Mouse (Mus musculus) kidney, adult 8-10 months (tissue): ENCODE results near the gene Evx2.
A peak's percentile ranks its signal among the peaks of the same experiment; 100 is the strongest.

Experiments used
- DNase-seq, 2 experiments: peaks; one replicate each; pipeline ENCODE4 v3.0.0; 2022

Evx2 gene

DNA sequence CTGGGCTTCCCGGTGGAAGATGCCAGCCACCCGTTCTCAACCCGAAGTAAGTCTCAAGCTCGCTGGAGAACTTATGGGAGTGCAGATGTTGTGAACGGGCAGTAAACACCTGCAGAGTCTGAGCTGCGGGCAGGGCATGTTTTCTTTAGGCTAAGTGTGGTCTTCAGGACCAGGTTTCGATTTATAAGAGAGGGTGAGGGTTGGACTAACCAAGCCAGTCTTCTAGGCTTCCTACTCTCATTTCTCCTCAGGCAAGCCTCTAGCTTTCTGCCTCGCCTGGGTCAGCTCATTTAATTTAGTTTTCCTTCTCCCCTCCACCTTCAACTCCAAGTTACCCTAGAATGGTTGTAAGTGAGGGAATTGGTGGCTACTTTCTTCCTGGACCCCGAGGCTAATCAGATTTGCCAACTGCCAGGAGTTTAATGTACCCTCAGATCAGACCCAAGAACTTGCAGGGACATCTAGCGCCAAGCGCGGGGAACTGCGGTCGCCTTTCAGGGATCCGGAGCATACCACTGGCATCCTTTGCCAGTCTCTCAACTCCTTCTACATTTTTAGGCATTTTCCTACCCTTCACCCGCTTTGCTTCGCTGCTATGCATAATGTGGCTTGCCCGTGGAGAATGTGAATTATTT, 4.1 kb upstream of the Evx2 start:
- peak in 1 of 2 experiments; percentile 75 for DNase-seq

DNA sequence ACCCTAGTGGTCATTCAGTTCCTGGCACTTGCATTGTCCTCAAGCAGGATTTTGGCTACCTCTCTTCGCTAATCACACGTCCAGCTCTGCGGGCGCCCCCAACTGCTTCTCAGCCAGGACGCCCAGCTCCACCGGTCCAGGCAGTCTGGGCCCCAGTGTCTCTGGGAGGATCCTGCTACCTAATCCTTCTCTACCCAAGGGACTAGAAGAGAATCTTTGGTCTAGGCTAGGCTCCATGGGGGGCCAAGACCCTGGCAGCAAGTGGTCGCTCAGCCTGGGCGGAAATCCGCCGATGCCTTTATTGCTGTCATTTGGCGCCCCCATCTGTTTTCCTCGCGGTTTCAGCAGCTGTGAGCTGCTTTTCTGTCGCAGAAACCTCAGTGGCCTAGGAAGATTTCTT, 2.3 kb upstream of the Evx2 start:
- no peak for DNase-seq

DNA sequence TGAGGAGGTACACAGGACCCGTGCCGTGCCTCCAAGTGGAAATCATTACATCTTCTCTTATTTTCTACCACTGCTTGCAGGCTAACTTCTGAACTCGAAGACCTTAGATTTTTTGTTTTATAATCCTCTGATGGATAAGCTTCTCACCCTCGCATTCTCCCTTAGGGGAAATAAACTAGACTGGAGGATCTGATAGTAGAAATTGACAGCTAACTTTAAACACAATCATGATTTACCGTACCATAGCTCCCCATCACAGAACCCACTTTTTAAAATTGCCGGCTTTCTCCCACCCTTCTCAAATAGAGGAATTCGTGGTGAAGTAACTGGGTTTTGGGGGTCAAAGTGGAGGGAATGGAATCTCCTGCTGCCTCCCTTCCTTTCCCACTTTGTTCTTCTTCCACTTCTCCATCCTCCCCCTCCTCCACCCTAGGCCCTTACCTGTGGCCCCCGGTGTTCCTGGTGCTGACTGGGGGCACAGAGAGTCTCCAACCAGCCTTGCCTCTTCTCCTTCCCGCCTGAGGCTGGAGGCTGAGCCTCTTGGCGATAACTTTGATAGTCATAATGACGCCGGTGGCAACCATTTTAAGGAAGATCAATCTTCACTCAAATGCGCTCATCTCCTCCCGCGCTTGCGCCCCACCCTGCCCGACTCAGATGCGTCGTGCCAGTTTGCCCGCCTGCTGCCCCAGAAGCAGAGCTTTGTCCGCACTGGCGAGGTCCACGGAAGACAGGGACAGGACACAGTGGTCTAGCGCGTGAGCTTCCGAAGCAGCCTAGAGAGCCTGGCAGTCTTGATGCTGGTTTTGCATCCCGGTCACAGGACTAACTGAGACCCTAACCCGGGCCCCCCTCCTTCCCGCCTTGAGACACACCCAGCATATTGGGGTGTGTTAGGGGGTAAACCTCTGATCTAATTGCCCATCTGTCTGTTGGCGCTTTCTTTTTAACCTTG, 1.3 kb upstream of the Evx2 start:
- no peak for DNase-seq

DNA sequence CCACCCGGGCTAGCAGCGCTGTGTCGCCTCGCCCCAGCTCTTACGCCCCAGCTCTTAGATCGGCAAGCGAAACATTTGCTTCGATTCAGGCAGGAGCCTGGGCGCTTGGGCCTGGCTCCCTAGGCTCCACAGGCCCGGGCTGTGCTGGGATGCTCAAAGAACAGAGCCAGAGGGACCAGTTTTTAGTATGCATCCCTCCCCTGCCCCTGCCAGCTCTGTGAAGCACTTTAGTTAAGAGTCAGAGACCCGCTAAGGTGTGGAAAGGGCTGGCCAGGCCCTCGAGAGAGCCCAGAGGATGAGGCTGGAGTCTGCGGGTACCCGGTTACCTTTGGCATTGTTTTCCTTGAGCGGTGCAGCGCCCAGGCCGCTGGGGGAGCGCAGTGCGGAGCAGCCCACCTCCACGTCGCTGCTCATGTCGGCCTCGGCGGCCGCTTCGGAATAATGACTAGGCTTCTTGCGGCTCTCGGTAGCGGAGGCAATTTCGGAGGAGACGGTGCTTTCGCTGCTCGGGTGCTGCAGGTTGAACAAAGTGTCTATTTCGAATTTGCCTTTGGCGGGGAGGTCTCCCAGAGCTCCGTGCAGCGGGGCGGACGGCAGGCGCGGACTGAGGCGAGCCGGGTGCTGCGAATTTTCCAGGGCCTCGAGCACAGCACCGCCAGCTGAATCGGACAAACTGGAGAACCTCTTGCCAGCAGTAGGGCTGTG, 538 bp downstream of the Evx2 start:
- DNase-seq: no peak

DNA sequence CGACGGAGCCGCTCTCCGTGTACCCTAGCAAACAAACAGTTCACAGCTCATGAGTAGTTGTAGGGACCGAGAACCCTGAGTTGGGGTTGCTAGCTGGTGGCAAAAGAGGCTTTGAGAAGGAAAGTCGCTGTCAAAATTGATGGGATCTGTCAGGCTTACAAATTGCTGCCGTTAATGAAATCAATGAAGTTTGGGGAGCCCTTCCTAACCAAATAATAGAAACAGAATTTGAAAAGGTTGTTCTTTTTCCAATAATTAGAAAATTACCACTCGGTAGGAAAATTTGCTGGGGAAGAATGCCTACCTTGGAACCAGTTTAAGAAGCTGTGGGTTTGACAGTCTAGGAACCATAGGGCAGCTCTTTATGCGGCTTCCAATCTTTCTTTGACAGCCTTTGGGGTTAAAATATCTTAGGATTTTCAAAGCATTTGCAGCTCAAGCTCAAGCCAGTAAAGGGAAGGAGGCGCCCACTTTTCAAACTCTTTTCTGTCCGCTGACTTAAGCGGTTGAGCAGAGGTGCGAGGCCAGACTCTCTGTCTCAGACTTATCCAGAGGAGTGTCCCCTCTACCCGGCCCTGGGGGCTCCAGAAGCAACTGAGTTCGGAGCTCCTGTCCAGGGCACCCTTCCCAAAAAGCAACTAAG, 1.2 kb downstream of the Evx2 start:
- no peak for DNase-seq

DNA sequence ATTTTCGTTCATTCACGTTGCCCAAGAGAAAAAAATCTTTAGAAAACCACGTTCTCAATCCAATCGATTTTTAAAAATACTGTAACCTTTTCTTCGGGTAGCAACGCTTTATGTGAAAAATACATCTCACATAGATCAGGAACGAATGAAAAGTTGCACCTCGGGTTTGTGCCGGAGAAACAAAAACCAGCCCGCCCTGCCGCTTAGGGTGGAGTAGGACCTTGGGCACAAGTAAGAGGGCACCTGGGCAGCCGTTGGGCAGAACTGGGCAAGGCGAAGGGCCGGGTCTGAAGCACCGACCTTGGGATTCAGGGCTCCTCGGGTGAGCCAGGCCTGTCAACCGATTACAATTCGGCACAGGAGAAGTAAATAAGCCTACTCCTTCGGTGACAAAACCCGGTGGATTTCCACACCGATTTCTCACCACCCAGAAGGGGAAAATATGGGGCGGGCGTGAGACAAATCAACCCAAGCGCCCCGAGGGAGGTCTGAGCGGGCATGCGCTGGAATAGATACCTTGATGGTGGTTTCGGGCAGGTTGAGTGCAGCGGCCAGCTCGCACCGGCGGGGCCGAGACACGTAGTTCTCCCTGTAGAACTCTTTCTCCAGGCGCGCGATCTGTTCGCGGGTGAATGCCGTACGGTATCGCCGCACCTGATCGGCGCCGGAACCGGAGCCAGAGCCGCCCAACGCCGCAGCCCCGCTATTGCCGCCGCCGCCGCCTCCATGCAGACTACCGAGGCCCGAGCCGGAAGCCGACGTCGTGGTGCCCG, 1.9 kb downstream of the Evx2 start:
- no peak for DNase-seq

DNA sequence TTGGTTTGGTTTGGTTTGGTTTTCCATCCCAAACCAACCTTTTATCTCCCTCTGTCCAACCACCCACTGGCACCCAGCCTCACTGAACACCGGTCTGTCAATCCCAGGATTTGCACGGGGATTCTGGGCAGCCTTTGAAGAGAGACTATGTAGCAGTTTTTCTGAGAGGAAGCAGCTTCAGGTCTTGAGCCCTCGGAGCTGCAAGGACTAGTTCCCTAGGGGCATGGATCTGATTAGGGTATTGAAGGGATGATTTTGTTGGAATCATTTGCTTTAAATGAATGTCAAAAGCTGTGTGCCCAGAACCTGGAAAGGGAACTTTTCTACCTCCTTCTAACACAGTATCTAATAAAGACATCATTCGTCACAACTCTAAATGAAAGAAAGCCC, 2.7 kb downstream of the Evx2 start:
- DNase-seq: no peak

DNA sequence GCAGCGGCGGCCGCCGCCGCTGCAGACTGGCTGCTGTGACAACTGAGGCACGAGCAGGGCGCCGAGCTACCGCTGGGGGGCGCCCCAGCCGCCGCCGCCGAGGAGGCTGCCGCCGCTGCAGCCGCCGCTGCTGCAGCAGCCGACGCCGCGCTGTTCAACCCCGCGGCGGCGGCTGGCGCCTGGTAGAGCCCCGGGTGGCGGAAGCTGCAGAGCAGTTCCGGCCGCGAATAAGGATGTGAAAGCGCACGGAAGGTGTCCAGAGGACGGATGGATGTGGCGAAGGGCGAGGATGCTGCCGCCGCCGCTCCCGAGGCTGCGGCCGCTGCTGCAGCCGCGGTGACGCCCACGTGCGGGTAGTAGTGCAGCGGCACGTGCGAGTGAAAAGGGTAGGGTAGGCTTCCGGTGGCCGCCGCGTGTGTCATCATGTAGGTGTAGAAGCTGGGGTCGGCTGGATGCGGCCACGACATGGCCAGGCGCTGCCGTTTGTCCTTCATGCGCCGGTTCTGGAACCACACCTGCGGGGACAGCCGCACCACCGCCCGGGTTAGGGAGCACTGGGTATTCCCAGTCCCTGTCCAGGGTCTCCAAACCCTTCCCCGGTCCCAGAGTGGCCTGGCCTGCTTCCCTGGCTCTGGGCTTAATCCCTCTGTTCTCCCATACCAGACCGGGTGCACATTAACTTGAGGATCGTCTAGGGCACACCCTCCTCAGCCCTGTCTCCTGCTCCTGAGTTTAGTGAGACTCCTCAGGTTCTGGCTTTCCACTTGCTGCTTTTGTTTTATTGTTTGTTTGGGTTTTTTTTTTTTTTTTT, 3.3 kb downstream of the Evx2 start:
- DNase-seq: no peak

DNA sequence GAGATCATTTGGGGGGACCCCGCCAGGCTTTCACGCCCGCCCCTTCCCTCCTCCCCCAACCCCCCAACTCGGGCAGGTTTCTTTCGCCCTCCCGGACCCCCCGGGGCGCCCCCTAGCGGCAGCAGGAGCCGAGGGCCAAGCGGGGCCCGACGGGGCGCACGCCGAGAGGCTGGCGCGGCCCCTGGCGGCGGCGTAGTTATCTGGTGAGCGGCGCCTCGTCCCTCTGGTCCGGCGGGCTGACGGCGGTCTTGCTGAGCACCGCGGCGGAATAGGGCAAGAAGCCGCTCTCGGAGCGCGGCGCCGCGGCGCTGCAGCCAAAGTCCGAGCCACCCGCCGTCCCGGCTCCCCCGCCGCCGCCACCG, 4.0 kb downstream of the Evx2 start:
- DNase-seq: no peak

DNA sequence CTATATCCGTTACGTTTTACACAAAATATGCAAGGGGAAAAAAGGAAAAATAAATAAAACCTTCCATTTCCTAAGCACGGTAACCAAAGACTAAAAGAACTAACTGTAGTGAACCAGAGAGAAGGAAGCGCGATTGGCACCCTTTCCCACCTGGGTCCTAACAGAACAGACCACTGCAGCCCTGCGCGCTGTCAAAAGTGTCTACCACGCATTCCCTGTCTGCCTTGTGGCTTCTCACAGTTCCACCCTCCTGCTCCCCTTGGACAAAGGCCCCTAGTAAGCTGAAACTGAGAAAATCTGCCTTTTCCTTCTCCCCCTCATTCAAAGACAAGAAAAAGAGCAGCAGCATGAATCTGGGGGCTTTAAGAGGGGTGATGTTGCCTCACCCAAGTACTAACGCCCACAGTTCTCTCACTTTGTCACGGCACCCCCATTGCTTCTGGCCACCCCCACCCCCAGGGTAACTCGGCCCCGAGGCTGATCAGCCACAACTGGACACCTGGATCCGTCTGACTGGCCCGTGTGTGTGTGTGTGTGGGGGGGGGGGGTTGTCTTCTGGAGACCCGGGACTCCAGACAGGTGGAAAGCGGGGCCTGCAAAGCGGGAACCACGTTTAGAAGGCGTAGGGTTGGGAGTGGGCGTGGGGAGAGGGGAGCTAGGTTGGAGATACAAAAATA, 4.5 kb downstream of the Evx2 start:
- no peak for DNase-seq

DNA sequence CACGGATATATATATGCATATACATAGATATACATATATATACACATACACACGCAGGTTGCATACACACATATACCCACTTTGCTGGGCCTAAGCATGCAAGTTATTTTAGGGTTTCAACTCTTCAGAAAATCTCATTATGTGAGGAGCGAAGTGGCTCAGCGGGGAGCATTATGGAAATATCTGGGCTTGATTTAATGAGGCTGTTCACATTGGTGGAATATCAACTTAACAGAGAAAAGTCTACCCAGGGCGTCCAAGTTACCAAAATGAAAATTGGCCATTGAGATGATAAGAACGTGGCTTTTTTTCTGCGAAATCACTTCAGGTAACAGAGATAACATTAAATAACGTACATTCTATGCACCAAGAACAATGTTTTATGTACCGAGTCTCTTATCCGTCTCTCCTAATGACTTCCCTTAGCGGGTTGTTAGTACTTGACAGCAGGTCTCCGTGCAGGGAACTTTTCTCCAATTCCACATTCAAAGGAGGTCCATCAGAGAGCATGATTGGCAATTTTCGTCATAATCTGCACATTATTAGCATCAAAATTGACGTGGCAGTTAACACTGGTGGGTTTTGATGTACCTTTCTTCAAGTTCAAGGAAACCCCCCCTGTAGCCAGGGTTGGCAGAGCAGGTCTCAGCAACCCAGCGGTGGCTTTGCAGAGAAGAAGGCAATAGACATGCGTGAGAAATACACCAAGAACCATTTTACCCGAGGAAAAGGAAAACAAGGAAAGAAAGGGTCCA, 5.4 kb downstream of the Evx2 start:
- no peak for DNase-seq

DNA sequence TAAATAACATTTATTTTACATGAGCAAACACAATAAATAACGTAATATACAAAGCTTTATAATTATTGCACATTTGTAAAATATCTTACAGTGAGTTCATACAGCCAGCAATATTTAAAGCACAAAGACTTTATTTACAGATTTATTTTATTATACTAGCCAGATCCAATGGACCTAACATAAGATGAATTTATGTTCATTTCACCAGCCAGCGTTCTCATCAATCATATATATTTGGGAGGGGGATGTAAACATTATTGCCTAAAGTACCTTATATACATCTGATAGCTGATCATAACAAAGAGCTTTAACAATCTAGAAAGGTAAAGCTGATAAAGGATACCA, 6.4 kb downstream of the Evx2 start:
- DNase-seq: no peak

DNA sequence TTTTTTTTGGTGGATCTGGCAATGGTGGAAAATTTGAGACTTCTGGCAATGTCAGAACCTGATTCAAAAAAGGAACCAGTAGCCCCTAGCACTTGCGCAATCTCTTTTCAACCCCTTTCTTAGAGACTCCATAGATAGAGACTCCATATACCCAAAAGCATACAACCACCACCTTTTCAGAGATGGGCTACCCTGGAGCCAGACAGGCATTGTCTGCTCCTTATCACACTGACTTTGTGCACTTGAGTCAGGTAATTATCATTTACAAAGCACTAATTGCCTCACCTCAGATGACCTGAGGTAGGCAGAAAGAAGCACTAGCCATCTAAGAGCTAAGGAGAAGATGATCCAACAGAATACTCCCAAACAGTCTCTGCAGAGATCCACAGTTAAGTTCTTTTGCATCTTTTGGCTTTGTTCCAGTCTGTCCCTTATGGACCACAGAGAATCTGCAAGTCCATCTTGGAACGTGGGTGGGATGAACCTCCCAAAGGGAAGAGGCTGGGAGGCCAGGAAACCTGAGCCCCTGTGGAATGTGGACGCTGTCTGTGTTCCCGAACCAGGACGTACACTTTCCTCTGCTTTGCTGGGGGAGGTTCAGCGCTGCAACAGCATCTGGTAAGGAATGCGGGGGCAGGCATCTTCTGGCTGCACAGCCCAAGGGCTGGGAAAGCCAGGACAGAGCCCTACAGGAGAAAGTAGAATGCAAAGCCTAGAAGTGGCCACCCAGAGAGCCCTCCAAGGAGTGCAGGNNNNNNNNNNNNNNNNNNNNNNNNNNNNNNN, 12.1 kb downstream of the Evx2 start:
- no peak for DNase-seq

DNA sequence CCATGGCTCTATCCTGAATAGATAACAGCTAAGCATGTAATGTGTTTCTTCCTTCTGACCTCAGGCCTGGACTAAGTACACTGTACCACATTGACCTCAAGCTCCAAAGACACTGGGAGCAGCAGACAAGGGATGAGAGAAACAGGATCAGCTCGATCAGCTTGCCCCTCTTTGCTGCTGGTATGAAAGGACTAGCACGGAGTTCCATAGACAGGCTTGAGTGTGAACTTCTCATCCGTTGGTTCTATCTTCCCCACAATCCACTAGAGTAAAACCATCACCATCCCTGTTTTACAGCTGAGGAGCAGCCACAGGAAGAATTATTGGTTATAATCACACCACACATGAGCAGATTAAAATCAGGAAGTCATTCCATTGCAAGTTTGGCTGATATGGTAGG, 13.7 kb downstream of the Evx2 start:
- DNase-seq: no peak

DNA sequence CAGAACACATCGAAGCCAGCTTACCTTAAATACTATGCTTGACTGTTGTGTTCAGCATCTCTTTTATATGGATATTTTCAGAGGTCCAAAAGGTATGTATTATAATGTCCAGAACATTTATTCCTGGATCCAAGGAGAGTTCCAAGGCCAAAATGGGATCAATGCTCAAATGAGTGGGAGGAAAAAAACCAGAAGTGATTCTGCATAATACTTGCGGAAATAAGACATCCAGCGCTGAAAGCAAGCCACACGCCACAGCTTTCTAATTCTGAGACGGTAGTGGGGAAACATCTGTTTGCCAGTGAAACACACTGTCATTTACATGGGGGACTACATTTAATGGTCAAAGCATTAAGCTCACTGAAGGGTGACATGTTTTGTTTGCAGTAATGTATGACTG, 16.9 kb downstream of the Evx2 start:
- DNase-seq: no peak

DNA sequence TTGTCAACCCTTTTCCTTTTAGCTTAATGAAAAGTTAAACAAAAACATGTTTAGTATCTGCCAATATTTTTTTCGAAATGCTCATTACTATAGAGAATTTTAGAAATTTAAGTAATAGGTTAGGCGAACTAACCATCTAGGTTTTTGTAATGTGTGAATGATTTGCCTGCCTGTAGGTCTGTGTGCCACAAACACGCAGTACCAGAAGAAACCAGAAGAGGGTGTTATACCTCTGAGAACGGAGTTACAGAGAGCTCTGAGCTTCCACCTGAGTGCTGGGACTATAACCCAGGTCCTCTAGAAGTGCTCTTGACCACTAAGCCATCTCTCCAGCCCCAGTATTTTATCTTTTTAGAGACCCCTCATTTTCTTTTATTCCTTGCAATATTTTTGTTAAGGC, 23.9 kb downstream of the Evx2 start:
- no peak for DNase-seq

DNA sequence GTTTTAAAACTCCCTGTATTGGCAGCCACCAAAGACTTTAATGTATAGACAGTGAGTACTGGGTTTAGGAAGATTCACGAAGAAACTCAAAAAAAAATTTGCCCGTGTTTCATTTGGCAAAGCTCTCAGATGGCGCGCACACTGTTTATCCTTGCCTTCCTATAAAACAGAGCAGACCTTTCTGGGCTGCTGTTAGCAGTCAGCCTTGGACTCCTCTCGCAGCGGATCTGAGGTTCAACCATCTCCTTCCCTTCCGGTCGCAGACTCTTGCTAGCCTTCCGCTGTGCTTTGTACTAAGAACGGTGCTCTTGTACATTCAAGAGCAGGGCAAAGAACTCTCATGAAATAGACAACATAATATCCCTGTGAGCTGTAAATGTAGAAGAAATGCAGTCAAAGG, 39.0 kb downstream of the Evx2 start:
- no peak for DNase-seq

DNA sequence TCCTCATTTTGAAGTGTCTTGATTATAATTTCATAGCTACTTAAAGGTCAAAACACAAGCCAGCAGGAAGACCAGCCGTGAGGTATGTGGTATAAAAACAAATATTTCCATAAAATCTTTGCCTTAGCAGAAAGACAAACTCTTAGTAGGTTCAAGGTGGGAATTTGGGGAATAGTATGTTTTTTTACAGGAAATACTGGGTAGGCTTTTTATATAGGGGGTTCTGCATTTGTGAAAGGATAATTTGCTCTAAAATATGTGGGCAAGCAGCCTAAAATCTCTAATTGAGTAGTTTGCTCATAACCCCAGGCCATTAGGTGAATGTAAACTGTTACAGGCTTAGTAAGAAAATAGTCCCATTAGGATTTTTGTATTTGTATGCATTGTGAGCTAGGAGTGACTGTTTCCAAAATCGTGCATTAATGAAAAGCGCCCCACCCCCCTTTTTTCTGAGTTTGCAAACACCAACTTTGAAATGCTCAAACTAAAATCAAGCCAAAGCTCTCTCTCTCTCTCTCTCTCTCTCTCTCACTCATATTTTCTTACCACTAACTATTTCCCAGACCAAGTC, 39.6 kb downstream of the Evx2 start:
- no peak for DNase-seq

DNA sequence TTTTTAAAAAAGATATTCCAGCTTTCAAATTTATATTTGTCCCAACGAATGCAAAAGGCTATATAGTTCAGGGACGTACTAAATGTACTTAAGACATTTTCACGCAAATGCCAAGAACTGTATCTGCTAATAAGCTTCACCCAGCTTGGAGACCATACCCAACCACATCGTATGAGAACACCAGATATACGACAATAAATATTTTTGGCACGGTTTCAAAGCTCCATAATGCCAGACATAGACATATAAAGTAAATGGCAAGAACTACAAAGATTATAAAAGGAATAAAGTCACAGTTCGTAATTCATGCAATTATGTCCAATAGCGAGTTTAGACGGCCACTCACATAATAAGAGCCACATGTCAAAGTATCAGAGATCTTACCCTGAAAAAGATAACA, 41.7 kb downstream of the Evx2 start:
- DNase-seq: no peak
